Mouse (Mus musculus): ENCODE results near the gene Nt5c2. TPM values are rescaled to one million over a fixed set of nuclear protein-coding genes. Genes with fewer than 3 reads are reported as not detected.

The Nt5c2 gene
- total and polyA plus RNA-seq, 3 experiments = 17.0 to 158 (median 148) TPM

- Histone ChIP-seq H3K4me1 (ENCODE audit: insufficient read depth, low read depth, low read length) (no peaks in the 10 kb centered on the region; the same call in 1 of the 2 replicates), H3K9me3 (replicated peaks) (no peaks in the 10 kb centered on the region), H3K27me3 (ENCODE audit: insufficient read depth, low read length) (no peaks in the 10 kb centered on the region), H3K36me3 (replicated peaks) (peaks cover 73% of the 10 kb centered on the region), H3K4me3 (ENCODE audit: low read depth, low read length) (no peak overlapping the region)
- DNase-seq (ENCODE audit: low spot score) = no peak
- TF ChIP-seq TAL1 (conservative IDR thresholded peaks at IDR 0.05; ENCODE audit: low read depth, low read length) (no peak), POLR2AphosphoS5 (IDR thresholded peaks at IDR 0.05; ENCODE audit: insufficient replicate concordance, low read depth, low read length) (no peak), CTCF (IDR thresholded peaks at IDR 0.05; ENCODE audit: low read depth, low read length) (no peak), GATA1 (IDR thresholded peaks at IDR 0.05; ENCODE audit: borderline replicate concordance, low read length) (no peak), GATA2 (IDR thresholded peaks at IDR 0.05; ENCODE audit: borderline replicate concordance, low read depth, low read length) (no peak)
- no peak for ATAC-seq (ENCODE audit: extremely low read depth, insufficient number of reproducible peaks, low FRiP score, poor library complexity, severe bottlenecking)
These were observed 20.0 kb upstream of the Nt5c2 start for GRCm38 (mm10) chr19:47034916-47035315.

- H3K36me3 ChIP-seq (replicated peaks) = peaks cover 45% of the 10 kb centered on the region
These were observed 16.8 kb upstream of the Nt5c2 start for GRCm38 (mm10) chr19:47031770-47032169.

GRCm38 (mm10) chr19:47029796-47030195 lies 14.8 kb upstream of the Nt5c2 start:
- no peak for TF ChIP-seq TAL1 (conservative IDR thresholded peaks at IDR 0.05; ENCODE audit: low read depth, low read length)
- no peak for TF ChIP-seq POLR2AphosphoS5 (IDR thresholded peaks at IDR 0.05; ENCODE audit: insufficient replicate concordance, low read depth, low read length)
- no peak for TF ChIP-seq GATA2 (IDR thresholded peaks at IDR 0.05; ENCODE audit: borderline replicate concordance, low read depth, low read length)
- TF ChIP-seq CTCF (IDR thresholded peaks at IDR 0.05; ENCODE audit: low read depth, low read length) = no peak
- no peak for TF ChIP-seq GATA1 (IDR thresholded peaks at IDR 0.05; ENCODE audit: borderline replicate concordance, low read length)
- DNase-seq (ENCODE audit: low spot score) = no peak
- Histone ChIP-seq H3K4me1 (ENCODE audit: insufficient read depth, low read depth, low read length) (no peaks in the 10 kb centered on the region; the same call in 1 of the 2 replicates), H3K27me3 (ENCODE audit: insufficient read depth, low read length) (peaks cover 4% of the 10 kb centered on the region), H3K9me3 (replicated peaks) (no peaks in the 10 kb centered on the region), H3K36me3 (replicated peaks) (peaks cover 30% of the 10 kb centered on the region), H3K4me3 (ENCODE audit: low read depth, low read length) (no peak overlapping the region)
- ATAC-seq (ENCODE audit: extremely low read depth, insufficient number of reproducible peaks, low FRiP score, poor library complexity, severe bottlenecking) = no peak

More at GRCm38 (mm10) chr19:47031770-47032169, 16.8 kb upstream of the Nt5c2 start:
- no peaks in the 10 kb centered on the region for H3K27me3 ChIP-seq (ENCODE audit: insufficient read depth, low read length)
- no peak for TF ChIP-seq TAL1 (conservative IDR thresholded peaks at IDR 0.05; ENCODE audit: low read depth, low read length)
- no peak overlapping the region for H3K4me3 ChIP-seq (ENCODE audit: low read depth, low read length)
- H3K4me1 ChIP-seq (ENCODE audit: insufficient read depth, low read depth, low read length) = no peaks in the 10 kb centered on the region; the same call in 1 of the 2 replicates
- no peak for DNase-seq (ENCODE audit: low spot score)
- H3K9me3 ChIP-seq (replicated peaks) = no peaks in the 10 kb centered on the region
- ATAC-seq (ENCODE audit: extremely low read depth, insufficient number of reproducible peaks, low FRiP score, poor library complexity, severe bottlenecking) = no peak

GRCm38 (mm10) chr19:47026513-47026912 lies 11.6 kb upstream of the Nt5c2 start:
- TF ChIP-seq GATA1 (IDR thresholded peaks at IDR 0.05; ENCODE audit: borderline replicate concordance, low read length) (no peak), GATA2 (IDR thresholded peaks at IDR 0.05; ENCODE audit: borderline replicate concordance, low read depth, low read length) (no peak), TAL1 (conservative IDR thresholded peaks at IDR 0.05; ENCODE audit: low read depth, low read length) (no peak), POLR2AphosphoS5 (IDR thresholded peaks at IDR 0.05; ENCODE audit: insufficient replicate concordance, low read depth, low read length) (no peak), CTCF (IDR thresholded peaks at IDR 0.05; ENCODE audit: low read depth, low read length) (no peak)
- DNase-seq (ENCODE audit: low spot score) = no peak
- peaks cover 2% of the 10 kb centered on the region for H3K36me3 ChIP-seq (replicated peaks)
- no peak for ATAC-seq (ENCODE audit: extremely low read depth, insufficient number of reproducible peaks, low FRiP score, poor library complexity, severe bottlenecking)
- H3K27me3 ChIP-seq (ENCODE audit: insufficient read depth, low read length) = peaks cover 16% of the 10 kb centered on the region
- H3K9me3 ChIP-seq (replicated peaks) = no peaks in the 10 kb centered on the region
- H3K4me1 ChIP-seq (ENCODE audit: insufficient read depth, low read depth, low read length) = no peaks in the 10 kb centered on the region
- no peak overlapping the region for H3K4me3 ChIP-seq (ENCODE audit: low read depth, low read length)

GRCm38 (mm10) chr19:47024954-47025353 lies 10.0 kb upstream of the Nt5c2 start:
- Histone ChIP-seq H3K27me3 (ENCODE audit: insufficient read depth, low read length) (peaks cover 16% of the 10 kb centered on the region), H3K4me1 (ENCODE audit: insufficient read depth, low read depth, low read length) (no peaks in the 10 kb centered on the region), H3K9me3 (replicated peaks) (no peaks in the 10 kb centered on the region), H3K4me3 (ENCODE audit: low read depth, low read length) (no peak overlapping the region), H3K36me3 (replicated peaks) (no peaks in the 10 kb centered on the region)
- DNase-seq (ENCODE audit: low spot score) = no peak
- TF ChIP-seq CTCF (IDR thresholded peaks at IDR 0.05; ENCODE audit: low read depth, low read length) (no peak), POLR2AphosphoS5 (IDR thresholded peaks at IDR 0.05; ENCODE audit: insufficient replicate concordance, low read depth, low read length) (no peak), TAL1 (conservative IDR thresholded peaks at IDR 0.05; ENCODE audit: low read depth, low read length) (no peak), GATA2 (IDR thresholded peaks at IDR 0.05; ENCODE audit: borderline replicate concordance, low read depth, low read length) (no peak), GATA1 (IDR thresholded peaks at IDR 0.05; ENCODE audit: borderline replicate concordance, low read length) (no peak)
- ATAC-seq (ENCODE audit: extremely low read depth, insufficient number of reproducible peaks, low FRiP score, poor library complexity, severe bottlenecking) = no peak

- ATAC-seq (ENCODE audit: extremely low read depth, insufficient number of reproducible peaks, low FRiP score, poor library complexity, severe bottlenecking) (no peak), DNase-seq (ENCODE audit: low spot score) (no peak)
- H3K9me3 ChIP-seq (replicated peaks) = no peaks in the 10 kb centered on the region
- H3K27me3 ChIP-seq (ENCODE audit: insufficient read depth, low read length) = peaks cover 22% of the 10 kb centered on the region
- H3K4me3 ChIP-seq (ENCODE audit: low read depth, low read length) = no peak overlapping the region
- TF ChIP-seq POLR2AphosphoS5 (IDR thresholded peaks at IDR 0.05; ENCODE audit: insufficient replicate concordance, low read depth, low read length) (no peak), GATA2 (IDR thresholded peaks at IDR 0.05; ENCODE audit: borderline replicate concordance, low read depth, low read length) (no peak), CTCF (IDR thresholded peaks at IDR 0.05; ENCODE audit: low read depth, low read length) (no peak), GATA1 (IDR thresholded peaks at IDR 0.05; ENCODE audit: borderline replicate concordance, low read length) (no peak), TAL1 (conservative IDR thresholded peaks at IDR 0.05; ENCODE audit: low read depth, low read length) (no peak)
- no peaks in the 10 kb centered on the region for H3K36me3 ChIP-seq (replicated peaks)
- no peaks in the 10 kb centered on the region for H3K4me1 ChIP-seq (ENCODE audit: insufficient read depth, low read depth, low read length)
These were observed 8.6 kb upstream of the Nt5c2 start for GRCm38 (mm10) chr19:47023546-47023945.
